Mouse (Mus musculus) forelimb bud, embryonic 11.5 days (tissue): ENCODE results near the gene Ndufc2.

ENCODE experiments used
- DNase-seq: peaks from one replicate; pipeline ENCODE4 v3.0.0-alpha.2; 2012; ENCODE audit warnings: low read depth, low spot score

The Ndufc2 gene

DNA sequence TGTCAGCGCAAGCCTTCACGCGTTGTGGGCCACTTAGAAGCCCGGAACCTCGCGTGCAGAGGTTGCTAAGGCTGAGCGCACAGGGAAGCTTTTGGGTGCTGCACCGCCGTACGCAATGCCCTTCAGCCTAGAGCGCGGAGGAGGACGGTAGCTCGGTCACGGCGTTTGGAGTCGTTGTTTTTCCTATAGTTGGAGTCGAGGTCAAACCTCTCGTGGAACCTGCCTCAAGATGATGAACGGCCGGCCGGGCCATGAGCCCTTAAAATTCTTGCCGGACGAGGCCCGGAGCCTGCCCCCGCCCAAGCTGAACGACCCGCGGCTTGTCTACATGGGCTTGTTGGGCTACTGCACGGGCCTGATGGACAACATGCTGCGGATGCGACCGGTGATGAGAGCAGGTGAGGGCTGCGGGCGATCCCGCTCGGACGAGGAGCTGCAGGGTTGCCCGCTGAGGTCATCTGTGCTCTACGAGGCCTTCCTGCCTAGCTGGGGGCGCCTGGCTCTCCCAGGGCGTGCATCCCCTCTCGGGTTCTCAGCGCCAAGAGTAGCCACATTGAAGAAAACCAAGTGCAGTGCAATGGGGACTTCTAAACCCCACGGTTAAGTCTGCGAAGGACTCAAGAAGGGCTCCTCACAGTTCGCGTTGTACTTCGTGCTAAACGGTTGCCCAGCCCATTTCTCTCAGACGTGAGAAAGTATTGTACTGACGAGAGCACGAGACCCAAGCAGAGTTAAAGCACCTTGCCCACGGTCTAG is at the start of gene Ndufc2:
TSS of gene Ndufc2 (plus strand) at position 44 of the 756 bp plus-strand sequence.
- DNase-seq = peak; percentile 83

DNA sequence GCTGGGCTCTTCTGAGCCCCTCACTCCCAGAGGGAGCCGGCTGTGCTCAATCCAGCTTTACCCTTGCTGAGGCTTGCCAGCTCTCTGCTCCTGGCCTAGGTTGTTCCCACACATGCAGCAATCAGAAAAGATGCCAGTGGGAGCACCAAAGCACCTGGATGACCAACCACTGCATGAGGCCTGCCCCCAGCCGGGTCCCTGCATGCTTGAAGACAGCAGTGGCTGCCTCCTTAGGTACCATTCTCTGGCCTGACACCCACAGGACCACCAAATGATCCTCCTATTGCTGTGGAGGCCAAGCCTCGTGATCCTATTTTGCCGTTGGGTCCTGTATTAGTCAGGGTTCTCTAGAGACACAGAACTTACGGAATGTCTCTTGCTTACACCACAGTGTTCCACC is 48.9 kb upstream of the Ndufc2 start:
- no peak for DNase-seq

DNA sequence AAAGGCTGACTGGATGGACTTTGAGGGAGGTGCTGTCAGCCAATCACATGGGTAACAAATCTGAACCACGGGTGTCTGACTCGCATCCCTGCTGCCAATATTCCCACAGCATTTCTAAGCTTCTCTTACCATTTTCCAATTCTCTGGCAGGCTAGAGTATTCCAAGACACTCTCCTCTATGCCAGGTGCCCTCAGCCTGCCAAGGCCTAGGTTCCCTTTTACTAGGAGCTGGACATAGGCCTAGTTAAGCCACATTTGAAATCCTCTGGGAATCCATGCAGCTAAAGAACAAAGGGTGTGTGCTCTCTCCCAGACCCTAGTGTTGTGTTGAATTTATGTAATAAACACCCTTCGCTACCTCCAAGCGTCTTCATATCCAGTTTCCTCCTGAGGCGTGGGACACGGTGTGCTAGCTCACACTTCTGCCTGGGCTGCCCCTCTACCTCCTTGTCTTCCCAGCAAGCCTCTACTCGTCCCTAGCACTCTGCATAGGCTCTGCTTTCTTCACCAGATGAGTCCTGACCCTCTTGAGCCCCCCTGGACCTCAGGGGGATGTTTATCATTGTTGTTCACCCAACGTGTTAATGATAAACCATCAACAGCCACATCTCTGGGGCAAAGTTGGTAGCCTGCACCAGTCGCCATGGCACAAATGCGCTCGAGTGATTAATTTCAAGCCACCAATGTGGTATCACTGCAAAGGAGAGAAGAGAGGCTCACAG is 47.9 kb upstream of the Ndufc2 start:
- no peak for DNase-seq

DNA sequence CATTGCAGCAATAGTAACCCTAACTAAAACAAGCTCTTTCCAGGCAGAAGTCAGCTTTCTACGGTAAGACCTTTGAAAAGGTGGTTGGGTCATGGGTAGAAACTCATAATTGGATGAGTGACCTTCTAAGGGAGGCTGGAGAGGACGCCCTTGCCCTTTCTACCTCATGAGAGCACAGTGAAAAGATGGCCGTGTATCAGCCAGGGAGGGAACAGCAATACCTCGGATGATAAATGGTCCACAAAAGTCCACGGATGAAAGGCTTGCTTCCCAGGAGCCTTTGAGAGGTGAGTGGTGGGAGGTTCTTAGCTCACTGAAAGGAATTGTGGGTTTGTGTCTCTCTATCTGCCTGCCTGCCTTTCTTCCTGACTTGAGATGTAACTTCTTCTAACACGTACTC is 46.4 kb upstream of the Ndufc2 start:
- no peak for DNase-seq

DNA sequence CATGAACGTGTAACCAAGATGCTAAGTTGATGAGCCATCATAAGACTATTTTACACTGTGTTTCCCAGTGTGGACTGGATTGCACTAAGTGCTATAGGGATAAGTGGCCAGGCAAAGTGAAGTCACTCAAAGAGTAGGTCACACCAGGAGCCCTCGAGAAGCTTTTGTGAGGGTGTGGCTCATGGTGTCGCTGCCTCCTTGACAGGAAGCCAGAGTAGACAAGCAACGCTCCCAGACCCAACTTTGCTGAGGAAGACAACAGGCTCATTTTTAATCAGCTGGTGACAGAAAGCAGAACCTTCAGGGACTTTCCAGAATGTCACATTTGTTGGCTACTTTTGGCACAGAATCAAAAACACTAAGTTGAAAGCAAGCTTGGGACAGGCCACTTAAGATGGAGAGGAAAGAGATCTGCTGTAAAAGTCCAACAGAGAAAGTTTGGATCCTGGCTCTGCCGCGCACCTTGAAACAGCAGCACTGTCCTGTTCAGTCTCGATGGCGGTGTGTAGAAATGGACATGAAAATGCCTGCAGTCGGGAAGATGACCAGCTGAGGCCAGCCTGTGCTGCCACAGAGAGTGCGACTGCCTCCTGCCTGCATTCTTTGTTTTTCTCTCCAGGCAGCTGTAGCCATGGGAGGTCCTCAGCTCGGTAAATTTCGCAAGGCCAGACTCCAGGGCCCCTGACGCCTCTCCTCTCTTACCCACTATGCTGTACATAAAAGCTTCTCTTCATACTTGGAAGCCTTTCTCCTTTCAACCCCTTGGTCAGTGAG is 44.5 kb upstream of the Ndufc2 start:
- DNase-seq = no peak

DNA sequence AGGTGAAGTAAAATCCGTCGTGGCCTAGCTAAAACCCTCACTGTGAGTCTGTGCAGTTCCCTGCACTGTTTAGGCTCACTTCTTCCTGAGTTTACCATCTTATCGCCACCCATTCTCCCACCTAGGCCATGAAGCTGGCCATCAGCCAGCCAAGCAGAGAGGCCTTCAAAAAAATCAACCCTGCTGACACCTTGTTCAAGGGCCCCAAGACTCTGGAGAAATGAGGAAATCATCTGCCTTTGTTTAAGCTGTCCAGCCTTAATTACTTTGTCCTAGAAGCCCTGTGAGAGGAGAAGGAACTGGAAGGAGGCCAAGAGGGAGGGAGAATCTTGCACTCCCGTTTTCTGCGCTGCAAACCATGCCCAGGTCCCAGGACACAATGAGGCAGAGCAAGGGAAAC is 43.5 kb upstream of the Ndufc2 start:
- no peak for DNase-seq

DNA sequence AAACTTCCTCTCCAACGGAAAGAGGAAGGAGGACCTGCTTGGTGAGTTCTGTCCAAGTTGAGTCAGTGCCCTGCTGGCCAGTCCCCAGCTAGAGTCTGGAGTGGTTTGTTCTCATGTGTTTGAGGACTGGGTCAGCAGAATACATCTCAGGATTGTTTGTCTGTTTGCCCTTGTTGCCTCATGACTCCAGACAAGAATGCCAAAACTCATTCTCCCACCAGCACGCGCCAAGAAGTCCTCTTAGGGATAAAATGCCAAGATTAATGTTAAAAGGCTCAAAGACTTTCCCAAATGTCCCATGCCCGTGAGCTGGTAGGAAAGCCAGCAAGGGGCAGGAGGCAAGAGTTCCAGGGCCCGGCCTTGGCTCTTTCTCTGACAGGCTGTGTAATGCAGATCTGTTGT is 42.9 kb upstream of the Ndufc2 start:
- DNase-seq = no peak

DNA sequence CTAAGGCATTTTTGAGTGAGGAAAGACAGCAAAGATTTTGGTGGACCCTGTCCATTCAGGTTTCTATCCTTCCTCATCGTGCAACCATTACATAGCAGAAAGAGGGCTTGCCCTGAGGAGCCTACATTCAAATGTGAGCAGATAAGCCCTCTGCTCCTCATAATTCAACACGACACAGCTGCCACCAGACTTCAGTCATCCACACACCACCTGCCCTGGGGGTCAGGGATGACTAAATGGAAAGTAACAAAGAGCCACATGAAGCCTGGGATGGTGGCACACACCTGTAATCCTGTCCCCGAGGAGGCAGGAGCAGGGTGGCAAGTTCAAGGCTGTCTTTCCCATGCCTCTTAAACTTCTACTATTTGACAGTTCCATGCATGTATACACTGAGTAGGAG is 42.0 kb upstream of the Ndufc2 start:
- DNase-seq = no peak

DNA sequence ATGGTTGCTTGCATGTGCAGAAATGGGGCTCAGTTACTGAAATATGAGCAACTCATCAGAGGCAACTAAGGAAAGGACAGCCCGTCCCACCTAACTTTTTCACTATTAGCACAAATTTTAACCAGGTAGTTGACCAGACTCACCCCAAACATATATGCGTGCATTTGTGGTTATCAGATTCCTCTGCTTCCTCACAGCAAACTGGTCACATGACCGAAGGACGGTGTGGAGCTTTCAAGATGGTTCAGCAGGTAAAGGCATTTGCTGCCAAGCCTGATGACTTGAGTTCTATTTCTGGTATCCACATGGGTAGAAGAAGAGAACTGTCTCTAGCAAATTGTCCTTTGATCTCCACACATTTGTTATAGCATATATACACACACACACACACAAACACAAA is 41.5 kb upstream of the Ndufc2 start:
- no peak for DNase-seq

DNA sequence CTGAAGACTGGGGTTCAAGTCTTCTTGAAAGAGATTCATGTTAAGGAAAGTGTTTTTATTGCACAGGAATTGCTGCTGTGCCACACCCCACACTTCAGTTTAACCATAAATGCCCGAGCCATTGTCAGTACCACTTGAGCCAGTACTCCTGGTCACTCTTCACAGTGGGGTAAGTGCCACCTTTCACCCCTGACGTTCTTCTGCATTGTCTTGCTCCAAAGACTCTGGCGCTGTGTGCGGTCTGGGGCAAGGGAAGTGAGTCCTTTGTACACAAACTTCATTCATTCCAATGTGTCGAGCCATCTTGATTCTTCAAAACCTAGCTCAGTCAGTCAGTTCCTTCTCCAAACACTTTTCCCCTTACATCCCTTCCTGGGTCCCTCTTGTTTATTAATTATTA is 39.6 kb upstream of the Ndufc2 start:
- no peak for DNase-seq

DNA sequence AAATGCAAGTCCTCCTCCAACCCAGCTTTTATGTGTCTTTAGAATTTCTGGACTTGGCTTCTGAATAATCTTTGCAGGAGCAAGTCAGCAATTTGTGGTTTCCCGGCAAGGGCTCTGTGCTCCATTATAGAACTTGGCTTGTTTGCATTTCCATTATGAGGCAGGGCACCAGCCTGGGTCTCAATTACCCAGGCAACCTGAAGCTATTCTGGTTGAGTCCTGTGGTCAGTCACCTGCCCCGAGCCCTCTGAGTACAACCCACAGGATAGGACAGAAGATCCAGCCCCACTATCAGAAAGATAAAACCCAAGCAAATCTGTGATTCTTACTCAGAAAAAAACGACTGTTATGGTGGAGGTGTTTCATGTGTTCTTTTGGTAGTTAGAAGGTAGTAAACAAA is 38.8 kb upstream of the Ndufc2 start:
- no peak for DNase-seq

DNA sequence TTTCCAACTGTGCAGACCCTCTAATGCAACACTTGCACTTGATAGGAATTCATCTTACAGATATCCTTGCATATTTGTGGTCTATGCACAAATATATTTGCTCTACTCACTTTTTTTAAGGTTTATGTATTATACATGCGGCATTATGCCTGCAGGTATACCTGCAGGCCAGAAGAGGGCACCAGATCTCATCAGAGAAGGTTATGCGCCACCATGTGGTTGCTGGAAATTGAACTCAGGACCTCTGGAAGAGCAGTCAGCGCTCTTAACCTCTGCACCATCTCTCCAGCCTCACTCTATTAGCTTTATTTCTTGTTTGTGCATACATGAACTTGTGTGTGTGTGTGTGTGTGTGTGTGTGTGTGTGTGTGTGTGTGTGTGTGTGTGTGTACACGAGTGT is 38.3 kb upstream of the Ndufc2 start:
- DNase-seq = peak; percentile 50

DNA sequence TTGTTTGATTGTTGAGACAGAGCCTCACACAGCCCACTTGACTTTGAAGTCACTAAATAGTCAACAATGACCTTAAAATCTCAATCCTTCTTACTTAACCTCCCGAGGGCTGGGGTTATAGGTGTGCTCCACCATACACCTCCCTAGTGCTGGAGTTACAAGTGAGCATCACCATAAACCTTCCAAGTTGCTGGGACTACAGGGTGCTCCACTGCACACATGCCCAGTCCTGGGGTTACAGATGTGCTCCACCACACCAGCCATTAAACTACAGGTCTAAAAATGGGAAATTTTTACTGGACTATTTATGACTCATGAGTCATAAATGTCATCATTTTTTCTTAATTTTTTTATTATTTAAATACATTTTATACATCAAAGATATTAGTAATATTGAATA is 33.9 kb upstream of the Ndufc2 start:
- no peak for DNase-seq

DNA sequence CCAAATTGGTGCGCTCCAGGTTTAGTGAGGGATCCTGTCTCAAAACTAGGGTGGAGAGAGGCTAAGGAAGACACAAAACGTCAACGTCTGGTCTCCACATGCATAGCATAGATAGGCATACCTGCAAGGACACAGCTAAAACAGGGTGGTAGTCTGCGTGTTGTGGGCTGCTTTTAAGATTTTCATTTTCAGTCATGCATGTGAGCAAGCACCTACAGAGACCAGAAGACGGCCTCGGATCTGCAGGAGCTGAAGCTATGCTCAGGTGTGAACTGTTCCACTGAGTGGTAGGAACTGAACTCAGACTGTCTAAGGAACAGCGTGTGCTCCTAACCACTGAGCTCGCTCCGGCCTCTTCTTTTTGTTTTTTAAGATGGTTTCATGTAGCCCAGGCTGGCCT is 24.7 kb upstream of the Ndufc2 start:
- DNase-seq = no peak

DNA sequence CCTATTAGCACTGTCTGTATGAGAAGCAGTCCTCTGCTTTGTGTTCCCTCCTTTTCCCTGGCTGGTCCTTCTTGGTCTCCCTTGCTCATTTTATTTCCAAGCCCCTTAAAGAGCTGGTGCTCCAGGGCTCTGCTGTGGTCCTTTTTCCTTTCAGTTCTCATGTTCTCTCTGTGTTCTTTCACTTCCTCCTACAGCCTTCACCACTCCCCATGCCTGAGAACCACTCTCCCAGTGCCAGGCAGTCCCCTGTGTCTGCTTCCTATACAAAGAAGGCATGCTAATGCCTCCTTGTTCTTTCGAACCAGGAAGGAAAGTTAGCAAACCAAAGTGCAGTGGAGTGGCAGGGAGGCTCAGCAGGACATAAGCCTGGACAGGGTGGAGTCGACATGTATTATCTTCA is 23.9 kb upstream of the Ndufc2 start:
- no peak for DNase-seq

DNA sequence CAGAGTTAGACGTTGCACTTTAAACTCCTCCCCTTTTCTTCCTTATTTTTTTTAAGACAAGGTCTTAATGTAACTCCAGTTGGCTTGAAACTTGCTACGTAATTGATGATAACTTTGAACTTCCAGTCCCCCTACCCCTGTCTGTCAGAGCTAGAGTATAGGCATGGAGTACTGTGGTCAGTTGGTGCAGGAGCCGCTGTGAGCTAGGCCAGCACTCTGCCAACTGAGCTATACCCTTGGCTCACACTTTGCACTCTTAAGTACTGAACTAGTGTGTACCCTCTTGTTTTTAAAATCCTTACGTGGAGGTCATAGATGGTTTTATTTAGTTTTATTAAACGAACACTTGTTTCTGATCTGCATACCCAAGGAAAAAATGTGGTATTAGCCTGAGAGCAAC is 20.5 kb upstream of the Ndufc2 start:
- no peak for DNase-seq

DNA sequence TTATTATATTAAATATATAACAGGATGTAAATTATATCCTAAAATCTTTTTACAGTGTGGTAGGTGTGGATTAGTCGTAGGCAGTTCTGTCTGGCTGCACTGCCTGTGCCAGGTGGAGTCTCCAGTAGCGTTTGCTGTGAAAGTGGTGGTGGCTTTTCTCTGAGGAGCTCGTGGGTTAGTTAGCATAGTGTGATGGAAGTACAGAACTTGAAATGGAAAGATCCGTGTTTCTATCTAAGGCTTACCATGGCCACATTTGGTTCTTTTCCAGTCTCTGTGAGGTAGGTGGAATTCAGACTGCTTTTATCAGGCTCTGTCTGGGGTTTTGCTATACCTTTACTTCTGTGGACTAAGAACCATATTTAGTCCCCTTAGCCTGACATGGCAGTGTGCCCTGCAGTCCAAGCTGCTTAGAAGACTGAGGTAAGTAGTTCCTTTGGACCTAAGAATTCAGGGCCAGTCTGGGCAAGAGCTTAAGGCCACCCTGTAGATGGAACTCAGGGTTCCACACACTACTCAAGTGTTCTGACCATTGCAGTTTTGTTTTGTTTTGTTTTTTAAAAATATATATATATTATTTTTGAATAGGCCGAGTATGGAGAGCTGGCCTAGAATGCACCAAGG is 19.2 kb upstream of the Ndufc2 start:
- no peak for DNase-seq

DNA sequence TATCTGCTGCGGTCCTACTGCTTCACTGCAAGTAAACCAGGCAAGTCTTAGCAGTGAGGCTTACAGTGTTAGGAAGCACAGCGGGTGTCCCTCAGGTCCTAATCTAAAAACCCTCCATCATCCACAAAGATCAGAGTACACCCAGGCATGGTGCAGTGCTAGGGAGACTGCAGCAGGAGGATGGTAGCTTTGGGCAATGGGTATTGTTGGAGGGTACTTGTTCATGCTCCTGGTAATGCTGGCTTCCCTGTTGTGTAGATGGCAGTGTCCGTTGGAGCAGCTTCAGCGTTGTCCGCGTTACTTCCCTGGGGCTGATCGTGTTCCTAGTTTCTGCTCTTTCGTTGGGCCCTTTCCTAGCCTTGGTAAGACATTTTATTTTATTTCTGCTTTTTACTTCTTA is 17.1 kb upstream of the Ndufc2 start:
- DNase-seq = no peak

DNA sequence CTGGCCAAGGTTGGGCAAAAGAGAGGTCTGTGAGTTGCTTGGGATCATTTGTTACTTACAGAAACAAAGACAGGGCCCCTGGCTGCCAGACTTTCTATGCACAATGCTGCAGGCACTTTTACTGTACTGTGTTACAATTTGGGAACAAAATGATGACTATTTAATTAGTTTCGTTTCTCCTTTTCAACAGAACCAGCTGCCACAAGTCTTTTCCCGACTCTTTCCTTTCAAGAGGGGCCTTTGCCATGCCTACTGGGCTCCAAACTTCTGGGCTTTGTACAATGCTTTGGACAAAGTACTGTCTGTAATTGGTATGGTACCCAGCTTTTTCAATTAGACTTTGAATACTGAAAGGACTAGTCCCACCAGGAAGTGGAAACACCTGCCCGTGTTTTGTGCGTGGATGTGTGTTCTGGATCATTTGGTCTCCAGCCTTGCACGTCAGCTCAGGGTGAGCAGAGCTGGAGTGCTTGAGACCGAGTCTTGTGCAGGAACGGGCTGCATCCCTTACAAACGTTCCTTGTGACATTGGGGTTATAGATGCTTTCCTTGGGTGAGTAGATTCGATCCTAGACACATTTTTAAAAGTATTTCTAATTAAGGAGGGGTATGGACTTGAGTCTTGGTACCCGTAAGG is 16.2 kb upstream of the Ndufc2 start:
- no peak for DNase-seq

DNA sequence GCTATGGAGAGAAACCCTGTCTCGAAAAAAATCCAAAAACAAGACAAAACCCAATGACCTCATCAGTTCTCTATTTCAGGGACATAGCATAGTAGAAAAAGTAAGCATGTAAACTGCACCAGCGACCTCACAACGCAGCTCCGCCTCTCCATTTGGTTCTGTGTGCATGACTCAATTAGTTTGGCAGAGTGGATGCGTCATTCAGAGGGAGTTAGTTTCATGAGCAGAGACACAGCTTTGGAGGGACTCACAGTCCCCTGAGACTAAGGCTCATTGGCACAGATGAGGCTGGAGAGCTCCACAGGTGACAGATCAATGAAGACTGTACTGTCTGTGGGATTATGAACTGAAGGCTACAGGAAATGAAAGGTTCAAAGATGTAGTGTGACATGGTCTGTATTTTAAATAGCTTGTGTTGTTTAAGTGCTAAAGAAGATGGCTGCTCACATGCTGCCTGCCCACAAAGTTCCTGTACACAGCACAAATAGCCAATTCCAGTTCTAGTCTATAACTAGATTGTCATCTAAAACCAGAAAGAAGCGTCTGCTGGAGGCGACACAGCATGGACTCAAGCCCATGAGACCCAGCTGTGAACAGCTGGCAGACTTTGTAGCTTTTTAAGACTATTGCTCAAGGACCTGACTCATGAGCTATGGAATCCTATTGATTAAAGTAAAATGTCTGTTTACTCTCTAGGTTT is 13.5 kb upstream of the Ndufc2 start:
- no peak for DNase-seq

DNA sequence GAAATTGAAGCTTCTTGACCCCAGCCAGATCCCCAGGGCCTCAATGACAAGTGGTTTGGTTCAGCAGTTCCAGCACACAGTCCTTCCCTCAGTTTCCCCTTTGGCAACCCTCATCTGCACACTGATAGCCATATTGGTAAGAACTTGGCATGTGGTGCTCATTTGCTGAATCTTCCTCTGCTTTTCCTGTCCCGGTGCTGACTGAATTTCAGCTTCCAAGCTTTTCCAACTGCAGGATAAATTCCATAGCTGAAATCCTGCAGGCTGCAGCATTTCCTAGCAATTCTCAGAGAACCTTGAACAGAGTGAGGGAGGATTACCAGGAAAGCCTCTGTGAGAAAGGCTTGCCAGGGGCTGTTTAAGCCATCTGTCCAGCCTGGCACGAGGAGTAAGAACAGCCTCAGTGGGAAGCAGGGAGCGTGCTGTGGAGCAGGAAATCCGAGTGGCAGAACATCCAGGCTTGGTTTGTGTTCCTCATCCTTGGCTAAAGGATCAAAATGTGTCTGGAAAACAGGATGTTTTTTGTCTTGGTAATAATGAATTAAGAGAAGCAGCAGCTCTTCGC is 12.9 kb upstream of the Ndufc2 start:
- no peak for DNase-seq
